Mouse (Mus musculus) forebrain, postnatal 0 days (tissue): Measurements from ENCODE around the gene Nccrp1. TPM values are rescaled to one million over a fixed set of nuclear protein-coding genes. Genes with fewer than 3 reads are reported as not detected.

Source experiments
- ATAC-seq: fragments of 200-750 bp; cut with Nextera tagmentation; 2 replicates; pipeline ENCODE4 v1.8.0; 2017; ENCODE audit warnings: mild to moderate bottlenecking, moderate library complexity
- DNase-seq: peaks from one replicate; pipeline ENCODE4 v3.0.0-alpha.2; 2015
- H3K27ac ChIP-seq: fragments of 300-500 bp; sonication (generic); 2 replicates; pipeline ENCODE4 v1.5.1; 2014; ENCODE audit warnings: low read depth, mild to moderate bottlenecking, antibody characterized with exemption, low read length, moderate library complexity, mixed read lengths
- H3K27me3 ChIP-seq: fragments of 300-500 bp; sonication (generic); 2 replicates; pipeline ENCODE4 v1.6.1; 2014; ENCODE audit warnings: mild to moderate bottlenecking, low read length, mixed read lengths; ENCODE audit not compliant: insufficient read depth
- H3K36me3 ChIP-seq: fragments of 300-500 bp; sonication (generic); 2 replicates; pipeline ENCODE4 v1.6.1; 2014; ENCODE audit warnings: mild to moderate bottlenecking, moderate library complexity; ENCODE audit not compliant: insufficient read depth
- H3K4me1 ChIP-seq: fragments of 300-500 bp; sonication (generic); 2 replicates; pipeline ENCODE4 v1.6.1; 2014; ENCODE audit warnings: antibody characterized with exemption; ENCODE audit not compliant: insufficient read depth
- H3K4me2 ChIP-seq: fragments of 300-500 bp; sonication (generic); 2 replicates; pipeline ENCODE4 v1.6.1; 2014; ENCODE audit warnings: low read depth, mild to moderate bottlenecking, moderate library complexity
- H3K4me3 ChIP-seq: fragments of 300-500 bp; sonication (generic); 2 replicates; pipeline ENCODE4 v1.5.1; 2014; ENCODE audit warnings: low read depth, low read length, mixed read lengths
- H3K9ac ChIP-seq: fragments of 300-500 bp; sonication (generic); 2 replicates; pipeline ENCODE4 v1.6.1; 2014; ENCODE audit warnings: mild to moderate bottlenecking
- H3K9me3 ChIP-seq: fragments of 300-500 bp; sonication (generic); 2 replicates; pipeline ENCODE4 v1.6.1; 2016; ENCODE audit warnings: low read length
- CTCF ChIP-seq: sonication (generic); IDR thresholded peaks from 2 replicates; pipeline ENCODE4 v1.5.1; 2016; ENCODE audit warnings: antibody characterized with exemption, control low read depth, low read depth
- WGBS: fragments of 180-500 bp; shearing (Covaris S2); extraction: QIAGEN DNeasy Blood & Tissue Kit; methylation state at CpG from one replicate; pipeline ENCODE4 v1.1.7; 2014; 5-methylcytosine and 5-hydroxymethylcytosine counted together
- polyA plus RNA-seq: library from polyadenylated mRNA; unstranded; fragments of >200 nt; fragmentation: Nextera tagmentation; extraction: Ambion mirVana; gene quantifications from 2 replicates; pipeline ENCODE4 v1.2.1, GENCODE M21; 2015
- total RNA-seq: library from RNA; depleted of rRNA; stranded (reverse); fragments of >200 nt; gene quantifications from 2 replicates; pipeline ENCODE4 v1.2.3, GENCODE M21; 2014

The Nccrp1 gene
- total and polyA plus RNA-seq, 2 experiments from 2014 or later: 0.10 TPM; not detected in 1

DNA sequence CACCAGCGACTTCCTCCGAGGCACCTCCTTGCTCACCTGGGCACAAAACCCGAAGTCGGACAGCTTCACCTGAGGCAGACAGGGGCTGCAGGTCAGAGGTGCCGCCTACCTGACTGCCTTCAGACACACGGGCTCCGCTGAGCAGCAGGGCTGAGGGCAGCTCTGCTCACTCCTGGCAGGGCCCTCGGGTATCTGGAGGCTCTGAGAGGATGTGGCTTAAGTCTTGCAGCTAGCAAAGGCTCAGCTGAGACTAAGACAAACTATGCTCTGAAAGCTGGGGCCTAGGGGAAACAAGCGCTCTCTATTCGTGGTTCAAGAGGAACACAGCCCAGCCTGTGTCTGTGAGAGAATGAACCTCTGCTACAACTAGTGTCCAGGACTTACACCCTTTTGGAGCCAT, 13.8 kb upstream of the Nccrp1 start:
- H3K9ac ChIP-seq: no peak overlapping the region
- ATAC-seq (no peak), DNase-seq (no peak)
- TF ChIP-seq CTCF: no peak
- H3K4me1 ChIP-seq: no peaks in the 10 kb centered on the region
- H3K27me3 ChIP-seq: no peaks in the 10 kb centered on the region
- no peak overlapping the region for H3K27ac ChIP-seq
- no peaks in the 10 kb centered on the region for H3K9me3 ChIP-seq
- WGBS: 92% methylated on average over 10 of the region's 10 CpGs
- no peak overlapping the region for H3K4me3 ChIP-seq
- H3K36me3 ChIP-seq: peaks cover 60% of the 10 kb centered on the region
- H3K4me2 ChIP-seq: no peak overlapping the region

DNA sequence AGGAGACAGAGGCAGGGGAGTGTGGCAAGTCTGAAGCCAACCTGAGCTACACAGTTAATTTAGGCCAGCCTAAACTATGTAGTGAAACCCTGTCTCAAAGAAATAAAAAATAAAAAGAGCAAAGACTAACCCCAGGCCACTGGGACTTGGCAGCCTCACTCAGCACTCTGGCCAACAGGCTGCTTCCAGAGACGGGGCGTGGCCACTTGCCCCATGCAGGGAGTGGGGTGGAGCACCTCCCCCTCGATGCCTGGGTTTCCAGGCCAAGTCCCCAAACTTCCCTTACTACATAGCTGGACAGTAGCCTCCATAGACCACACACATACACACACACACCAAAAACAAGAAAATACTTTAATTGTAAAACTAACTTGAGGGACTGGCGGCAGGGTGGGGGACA, 11.4 kb upstream of the Nccrp1 start:
- no peak overlapping the region for H3K27ac ChIP-seq
- no peaks in the 10 kb centered on the region for H3K9me3 ChIP-seq
- peaks cover 44% of the 10 kb centered on the region for H3K36me3 ChIP-seq
- H3K9ac ChIP-seq: no peak overlapping the region
- no peak overlapping the region for H3K4me2 ChIP-seq
- DNase-seq (no peak), ATAC-seq (no peak)
- H3K4me3 ChIP-seq: no peak overlapping the region
- WGBS: 56% methylated on average over 4 of the region's 4 CpGs
- no peaks in the 10 kb centered on the region for H3K4me1 ChIP-seq
- H3K27me3 ChIP-seq: no peaks in the 10 kb centered on the region
- no peak for TF ChIP-seq CTCF

DNA sequence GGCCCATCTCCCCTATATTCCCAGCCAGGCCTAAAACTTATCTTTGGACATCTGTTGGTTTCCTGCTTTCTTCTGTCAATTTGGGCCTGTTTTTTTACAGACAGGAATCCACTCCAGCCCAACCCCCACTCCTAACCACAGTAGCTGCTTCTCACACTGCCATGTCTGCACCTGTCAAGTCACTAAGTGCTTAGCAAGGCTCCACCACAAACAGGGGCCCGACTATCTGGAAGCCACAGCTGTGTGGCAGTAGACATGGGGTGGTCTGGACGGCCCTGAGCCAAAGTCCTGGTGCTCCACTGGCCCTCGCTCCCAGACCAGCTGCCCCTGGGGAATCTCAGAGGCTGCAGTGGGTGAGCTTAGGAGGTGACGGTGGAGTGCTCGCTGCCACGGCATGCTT, 10.7 kb upstream of the Nccrp1 start:
- no peak overlapping the region for H3K4me2 ChIP-seq
- ATAC-seq (no peak), DNase-seq (no peak)
- WGBS: 90% methylated on average over 6 of the region's 6 CpGs
- no peaks in the 10 kb centered on the region for H3K27me3 ChIP-seq
- H3K36me3 ChIP-seq: peaks cover 38% of the 10 kb centered on the region
- no peak for TF ChIP-seq CTCF
- H3K4me1 ChIP-seq: no peaks in the 10 kb centered on the region
- no peaks in the 10 kb centered on the region for H3K9me3 ChIP-seq
- no peak overlapping the region for H3K27ac ChIP-seq
- no peak overlapping the region for H3K4me3 ChIP-seq
- H3K9ac ChIP-seq: no peak overlapping the region

DNA sequence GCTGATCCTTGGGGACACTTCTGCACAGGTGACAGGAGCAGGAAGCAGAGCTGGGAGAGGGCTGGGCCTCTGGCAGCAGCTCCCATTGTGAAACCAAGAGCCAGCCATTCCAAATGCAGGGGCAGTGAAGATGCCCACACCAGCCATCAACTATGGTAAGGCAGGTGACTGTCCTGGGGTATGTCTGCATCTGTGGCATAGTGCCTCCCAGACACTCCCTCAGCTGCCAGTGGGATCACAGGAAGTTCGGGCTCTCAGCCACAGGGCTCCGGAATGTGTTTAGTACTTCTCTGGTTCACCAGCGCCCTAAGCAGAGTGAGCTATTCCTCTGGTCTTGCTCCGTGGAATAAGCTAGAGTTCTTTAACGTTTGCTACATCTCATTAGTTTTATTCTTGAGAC, 10.0 kb upstream of the Nccrp1 start:
- 73% methylated on average over 5 of the region's 5 CpGs for WGBS
- H3K4me2 ChIP-seq: no peak overlapping the region
- DNase-seq (no peak), ATAC-seq (no peak)
- H3K9me3 ChIP-seq: no peaks in the 10 kb centered on the region
- TF ChIP-seq CTCF: no peak
- no peaks in the 10 kb centered on the region for H3K27me3 ChIP-seq
- no peak overlapping the region for H3K9ac ChIP-seq
- no peaks in the 10 kb centered on the region for H3K4me1 ChIP-seq
- H3K4me3 ChIP-seq: no peak overlapping the region
- peaks cover 32% of the 10 kb centered on the region for H3K36me3 ChIP-seq
- H3K27ac ChIP-seq: no peak overlapping the region

DNA sequence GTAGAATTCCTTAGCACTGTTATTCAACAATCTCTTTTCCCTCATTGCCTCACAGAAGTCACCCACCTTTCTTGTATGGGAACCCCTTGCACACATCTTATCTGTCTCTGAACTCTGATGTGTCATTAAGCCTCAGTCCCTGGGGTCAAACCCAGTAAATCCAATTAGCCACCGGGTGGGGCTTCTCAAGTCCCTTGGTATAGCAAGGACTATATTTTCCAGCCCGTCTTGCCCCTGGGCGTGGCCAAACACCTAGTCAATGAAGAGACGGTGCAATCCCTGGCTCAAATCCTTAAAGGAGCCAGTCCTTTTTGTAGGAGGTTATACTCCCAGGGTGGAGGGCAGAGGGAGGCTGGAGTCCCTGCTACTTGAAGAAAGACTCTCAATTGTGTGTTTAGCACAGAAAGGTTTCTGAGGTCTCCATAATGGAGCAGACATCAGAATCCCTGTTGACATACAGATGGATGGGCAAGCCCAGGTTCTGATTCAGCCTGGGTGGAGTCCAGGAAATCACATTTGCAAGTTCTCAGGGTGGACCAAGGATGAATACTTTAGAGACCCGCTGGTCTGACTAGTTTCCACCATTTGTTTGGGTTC, 9.0 kb upstream of the Nccrp1 start:
- no peak for DNase-seq
- TF ChIP-seq CTCF: no peak
- H3K9me3 ChIP-seq: no peaks in the 10 kb centered on the region
- H3K4me2 ChIP-seq: no peak overlapping the region
- no peaks in the 10 kb centered on the region for H3K4me1 ChIP-seq
- H3K36me3 ChIP-seq: peaks cover 26% of the 10 kb centered on the region
- H3K9ac ChIP-seq: no peak overlapping the region
- no peaks in the 10 kb centered on the region for H3K27me3 ChIP-seq
- ATAC-seq: no peak
- WGBS: 16% methylated on average over 5 of the region's 5 CpGs
- no peak overlapping the region for H3K27ac ChIP-seq
- no peak overlapping the region for H3K4me3 ChIP-seq

DNA sequence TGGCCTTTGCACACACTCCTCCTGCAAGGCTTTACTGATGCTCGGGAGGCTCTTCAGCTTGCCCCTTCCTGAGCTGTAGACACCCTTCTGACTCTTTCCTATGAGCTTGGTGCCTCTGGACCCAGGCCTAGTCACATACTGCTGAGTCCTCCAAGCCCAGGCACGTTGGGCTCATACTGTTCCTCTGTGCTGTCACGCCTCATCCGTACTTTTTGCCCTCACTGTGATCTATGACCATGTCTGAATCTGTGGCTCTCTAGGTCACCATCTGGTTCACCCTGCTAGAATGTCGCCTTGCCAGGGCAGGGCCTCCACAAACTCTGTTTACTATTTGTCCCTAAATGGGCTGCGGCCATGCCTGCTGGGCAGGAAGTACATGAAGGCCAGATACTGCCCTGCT, 6.0 kb upstream of the Nccrp1 start:
- H3K27me3 ChIP-seq: no peaks in the 10 kb centered on the region
- no peak overlapping the region for H3K4me3 ChIP-seq
- WGBS: 94% methylated on average over 6 of the region's 6 CpGs
- H3K36me3 ChIP-seq: no peaks in the 10 kb centered on the region
- no peak for TF ChIP-seq CTCF
- no peak for DNase-seq
- H3K9me3 ChIP-seq: no peaks in the 10 kb centered on the region
- H3K4me1 ChIP-seq: no peaks in the 10 kb centered on the region
- no peak overlapping the region for H3K9ac ChIP-seq
- no peak overlapping the region for H3K27ac ChIP-seq
- ATAC-seq: no peak
- no peak overlapping the region for H3K4me2 ChIP-seq

DNA sequence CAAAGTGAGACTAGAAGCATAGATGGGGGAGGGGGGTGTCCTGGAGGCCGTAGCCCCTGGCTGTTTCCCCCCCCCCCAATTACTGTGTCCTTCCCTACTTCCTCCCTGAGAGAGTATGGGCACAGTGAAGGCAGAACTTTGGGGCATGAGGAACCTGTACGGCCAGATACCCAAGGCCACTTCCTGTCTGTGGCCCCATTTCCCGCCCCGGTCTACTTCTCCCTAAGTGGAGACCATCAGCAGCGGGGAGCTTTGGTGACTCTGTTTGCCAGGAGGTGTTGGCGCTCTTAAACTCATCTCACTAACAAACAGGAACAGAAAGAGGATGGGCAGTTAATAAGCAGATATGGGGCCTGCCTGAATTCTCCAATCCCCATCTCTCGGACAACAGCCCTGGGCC, 574 bp upstream of the Nccrp1 start:
- no peak overlapping the region for H3K27ac ChIP-seq
- no peak for DNase-seq
- no peak overlapping the region for H3K9ac ChIP-seq
- WGBS: 70% methylated on average over 7 of the region's 7 CpGs
- no peaks in the 10 kb centered on the region for H3K36me3 ChIP-seq
- H3K4me1 ChIP-seq: 0 out of 2 replicates have a peak, but pooled peaks cover 4% of the 10 kb centered on the region
- H3K27me3 ChIP-seq: peaks cover 30% of the 10 kb centered on the region
- no peak for ATAC-seq
- no peaks in the 10 kb centered on the region for H3K9me3 ChIP-seq
- H3K4me3 ChIP-seq: no peak overlapping the region
- TF ChIP-seq CTCF: no peak
- H3K4me2 ChIP-seq: no peak overlapping the region
